Mouse (Mus musculus) testis, adult 2 months (tissue): ENCODE data around the gene Sh3pxd2a.

Experiments used
- CTCF ChIP-seq: fragments of 200-500 bp; IDR thresholded peaks from 2 replicates; pipeline ENCODE4 v1.5.1; 2012; ENCODE audit warnings: low read depth, mild to moderate bottlenecking, inconsistent platforms, low read length, moderate library complexity; ENCODE audit not compliant: control insufficient read depth, insufficient read depth, insufficient replicate concordance
- POLR2A ChIP-seq: fragments of 200-500 bp; IDR thresholded peaks from 2 replicates; pipeline ENCODE4 v1.6.1; 2012; ENCODE audit warnings: low read depth, mild to moderate bottlenecking, inconsistent platforms, low read length, moderate library complexity; ENCODE audit not compliant: control insufficient read depth

DNA sequence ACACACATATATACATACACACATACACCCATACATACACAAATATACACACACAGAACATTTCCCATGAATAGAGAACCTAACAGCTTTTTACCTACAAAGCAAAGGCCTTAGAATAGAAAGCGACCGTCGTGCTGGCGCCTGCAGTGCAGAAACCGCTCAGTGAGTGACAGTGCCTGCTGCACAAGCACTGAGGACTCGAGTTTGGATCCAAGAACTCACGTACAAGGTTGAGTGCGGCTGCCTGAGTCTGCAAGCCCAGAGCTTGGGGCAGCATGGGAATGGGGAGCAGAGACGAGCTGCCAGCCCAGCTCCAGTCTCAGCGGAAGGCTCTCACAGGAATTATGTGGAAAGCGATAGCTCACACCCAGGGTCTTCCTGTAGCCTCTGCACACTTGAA is 43.7 kb downstream of the Sh3pxd2a start:
- TF ChIP-seq CTCF (no peak), POLR2A (no peak)
